Mouse (Mus musculus) lung, postnatal 25 days (tissue): ENCODE data around the gene Apoh.

Experiments used
- DNase-seq: peaks from one replicate; pipeline ENCODE4 v3.0.0; 2022; ENCODE audit warnings: low spot score

Gene Apoh

DNA sequence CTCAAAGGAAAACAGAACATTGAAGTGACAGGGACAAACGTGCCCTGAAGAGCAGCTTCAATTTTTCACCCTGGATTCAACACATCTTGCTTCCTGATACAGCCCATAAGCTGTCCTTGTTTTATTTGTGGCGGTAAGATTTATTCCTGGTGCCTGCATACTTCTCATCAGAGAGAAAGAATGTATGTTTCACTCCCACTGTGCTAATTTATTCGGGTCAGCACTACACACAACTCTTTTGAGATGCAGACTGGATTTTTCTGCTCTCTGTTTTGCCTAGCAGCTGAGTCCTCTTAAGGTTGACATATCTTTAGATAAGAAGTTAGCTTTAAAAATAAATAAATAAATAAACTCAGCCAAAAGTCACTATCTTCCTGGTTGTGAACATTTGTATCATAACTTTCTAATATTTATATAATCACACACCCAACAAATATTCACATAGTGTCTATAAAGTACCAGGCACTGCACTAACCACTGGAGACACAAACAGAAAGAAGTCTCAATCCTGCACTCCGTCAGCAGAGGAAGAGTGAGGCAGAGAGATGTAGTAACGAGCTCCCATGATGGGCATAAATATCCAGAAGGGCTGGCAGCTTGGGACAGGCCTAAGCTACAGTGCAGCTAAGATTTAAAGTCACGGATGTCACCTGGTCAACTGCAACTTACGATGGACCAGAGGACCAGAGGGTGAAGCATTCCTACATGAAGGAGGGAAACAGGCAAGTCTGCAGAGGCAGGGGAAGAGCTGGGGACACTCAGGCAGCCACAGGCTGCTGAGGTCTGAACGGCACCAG, 9.4 kb upstream of the Apoh start:
- DNase-seq: no peak

DNA sequence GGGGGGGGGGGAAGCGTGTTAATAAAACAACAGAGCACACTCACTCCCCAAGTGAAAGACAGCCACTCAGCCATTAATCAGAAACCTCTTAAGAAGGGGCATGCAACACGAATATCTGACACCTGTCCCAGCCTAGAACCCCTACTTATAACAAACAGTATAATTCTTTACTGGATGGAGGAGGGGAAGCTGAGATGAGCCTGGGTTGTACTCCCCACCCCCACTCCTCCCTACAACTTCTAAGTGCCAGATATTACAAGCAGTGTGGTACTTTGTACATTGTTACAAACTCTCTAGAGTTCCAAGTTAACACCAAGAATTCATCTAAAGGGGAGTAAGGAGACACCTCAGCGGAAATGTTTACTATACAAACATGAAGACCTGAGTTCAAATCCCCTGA, 8.5 kb upstream of the Apoh start:
- no peak for DNase-seq

DNA sequence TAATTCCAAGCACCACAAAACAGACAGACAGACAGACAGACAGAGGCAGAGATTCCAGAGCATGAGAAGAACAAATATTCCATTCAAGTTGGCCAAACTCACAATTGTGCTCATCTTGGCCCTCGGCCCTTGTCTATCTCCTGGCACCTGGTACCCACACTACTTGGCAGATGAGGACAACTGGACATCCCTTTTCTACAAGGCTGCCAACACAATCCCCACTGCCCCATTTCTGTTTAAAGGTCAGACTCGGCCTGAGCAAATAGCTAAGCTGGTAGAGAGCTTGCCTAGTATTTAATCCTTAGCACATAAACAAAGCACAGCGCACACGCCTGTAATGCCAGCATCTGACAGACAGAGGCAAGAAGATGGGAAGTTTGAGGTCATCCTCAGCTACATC, 7.6 kb upstream of the Apoh start:
- no peak for DNase-seq

DNA sequence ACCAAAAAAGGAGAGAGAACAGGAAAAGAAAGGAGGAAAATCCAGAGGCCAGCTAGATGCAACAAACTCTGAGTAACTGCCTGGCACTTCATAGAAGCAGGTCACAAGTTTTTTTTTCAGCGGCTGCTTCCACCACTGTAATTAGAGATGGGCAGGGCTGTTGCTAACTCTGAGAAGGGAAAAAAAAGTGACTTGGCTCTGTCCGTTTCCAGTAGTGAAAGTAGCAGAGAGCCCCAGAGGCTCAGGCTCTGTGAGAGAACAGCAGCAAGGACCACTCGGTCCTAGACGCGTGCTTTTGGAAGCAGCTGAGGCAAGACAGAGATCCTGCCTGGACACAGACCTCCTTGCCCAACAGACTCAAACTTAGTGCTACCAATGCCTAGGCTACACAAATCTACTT, 6.7 kb upstream of the Apoh start:
- no peak for DNase-seq

DNA sequence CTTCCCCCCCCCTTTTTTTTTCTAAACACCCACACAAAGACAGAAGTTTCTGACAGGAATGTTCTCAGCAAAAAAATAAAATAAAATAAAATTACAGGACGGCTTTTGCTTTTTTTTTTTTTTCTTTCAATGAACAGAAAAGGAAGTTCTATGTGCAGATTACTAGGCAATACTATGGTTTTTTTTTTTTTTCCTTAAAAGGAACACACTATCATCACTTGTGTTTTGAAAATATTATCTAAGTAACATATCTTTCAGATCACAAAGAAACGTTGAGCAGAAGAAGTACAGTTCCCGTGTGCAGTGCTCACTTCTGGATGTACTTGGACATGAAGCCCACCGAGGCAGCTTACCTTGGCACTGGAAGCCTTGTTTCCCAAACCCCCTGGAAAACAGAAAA, 2.9 kb upstream of the Apoh start:
- DNase-seq: no peak

DNA sequence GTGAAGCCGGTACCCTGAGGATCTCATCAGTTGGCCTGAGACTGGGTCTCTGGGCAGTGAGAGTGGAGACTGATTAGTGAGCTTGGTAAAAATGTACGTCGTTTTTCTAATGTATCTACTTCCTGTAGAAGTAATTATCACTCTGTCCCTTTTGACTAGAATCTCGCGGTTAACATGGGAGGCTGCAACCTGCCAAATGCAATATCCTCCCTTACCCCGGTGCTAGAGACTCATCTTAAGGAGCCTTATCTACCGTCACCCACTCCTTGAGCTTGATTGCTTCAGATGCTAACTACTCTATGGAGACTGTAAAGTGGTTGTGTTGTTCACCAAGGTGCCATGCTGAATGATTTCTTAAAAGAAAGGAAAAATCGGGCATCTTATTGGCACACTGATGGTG, 1.4 kb upstream of the Apoh start:
- no peak for DNase-seq

DNA sequence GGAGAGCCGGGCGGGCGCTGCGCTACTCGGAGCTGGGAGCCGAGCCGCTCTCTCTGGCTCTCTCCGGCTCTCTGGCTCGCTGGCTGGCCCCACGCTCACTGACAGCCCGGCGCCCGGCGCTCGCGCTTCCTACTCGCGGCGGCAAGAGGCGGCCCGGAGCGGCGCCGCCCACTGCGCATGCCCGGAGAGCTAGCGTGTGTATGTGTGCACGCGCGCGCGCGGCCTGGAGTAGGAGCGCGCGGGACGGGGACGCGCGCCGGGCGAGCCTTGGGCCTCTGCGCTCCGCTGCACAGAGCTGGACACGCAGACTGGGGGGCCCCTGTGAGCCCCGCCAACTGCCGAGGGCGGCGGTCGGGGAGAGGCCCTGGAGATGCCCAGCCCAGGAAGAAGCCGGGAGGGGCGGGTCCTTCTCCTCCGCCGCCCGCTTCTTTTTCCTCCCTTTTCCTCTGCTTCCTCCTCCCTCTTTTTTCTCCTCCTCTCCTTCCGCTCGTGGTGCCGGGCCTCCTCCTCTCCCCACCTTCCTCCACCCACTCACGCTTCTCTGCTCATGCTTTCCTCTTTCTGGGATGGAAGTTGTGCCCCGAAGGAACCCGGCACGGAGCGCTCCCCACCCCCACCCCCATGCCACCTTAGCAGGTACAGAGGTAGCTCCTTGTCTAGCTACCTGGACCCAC, 772 bp downstream of the Apoh start, which contains the start of gene Prkca:
Gene Prkca (minus strand): TSS at position 140 of the 674 bp plus-strand sequence.
- peak; percentile 91 for DNase-seq

DNA sequence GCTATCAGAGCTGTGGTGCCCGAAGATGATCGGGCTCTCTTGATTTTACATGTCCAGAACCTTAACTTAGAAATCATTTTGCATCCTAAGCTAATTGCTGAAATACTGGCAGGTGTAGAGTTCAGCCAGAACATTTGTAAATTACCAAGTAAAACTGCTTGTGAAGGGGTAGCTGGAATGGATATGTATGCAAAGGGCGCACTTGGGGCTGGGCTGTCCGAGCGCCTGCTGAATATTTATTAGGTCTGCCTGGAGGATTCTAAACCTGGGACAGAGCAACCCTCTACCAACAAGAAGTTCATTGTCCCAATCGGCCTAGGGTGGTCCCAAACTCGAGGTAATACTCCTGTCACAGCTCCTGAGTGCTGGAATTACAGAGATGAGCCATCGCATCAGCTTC, 1.6 kb downstream of the Apoh start:
- DNase-seq: no peak

DNA sequence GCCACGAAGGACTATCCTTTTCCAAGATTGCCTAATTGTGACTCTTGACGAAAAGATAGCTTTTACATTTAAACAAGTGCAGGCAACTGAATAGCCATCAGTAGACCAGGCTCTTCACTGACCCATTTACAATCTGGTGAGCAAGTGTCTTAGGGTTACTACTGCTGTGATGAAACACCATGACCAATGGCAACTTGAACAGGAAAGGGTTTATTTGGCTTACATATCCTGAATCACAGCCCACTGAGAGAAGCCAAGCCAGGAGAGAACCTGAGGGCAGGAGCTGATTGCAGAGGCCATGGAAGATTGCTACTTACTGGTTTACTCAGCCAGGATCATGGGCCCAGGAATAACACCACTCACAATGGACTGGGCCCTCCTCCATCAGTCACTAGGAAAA, 2.2 kb downstream of the Apoh start:
- DNase-seq: no peak

DNA sequence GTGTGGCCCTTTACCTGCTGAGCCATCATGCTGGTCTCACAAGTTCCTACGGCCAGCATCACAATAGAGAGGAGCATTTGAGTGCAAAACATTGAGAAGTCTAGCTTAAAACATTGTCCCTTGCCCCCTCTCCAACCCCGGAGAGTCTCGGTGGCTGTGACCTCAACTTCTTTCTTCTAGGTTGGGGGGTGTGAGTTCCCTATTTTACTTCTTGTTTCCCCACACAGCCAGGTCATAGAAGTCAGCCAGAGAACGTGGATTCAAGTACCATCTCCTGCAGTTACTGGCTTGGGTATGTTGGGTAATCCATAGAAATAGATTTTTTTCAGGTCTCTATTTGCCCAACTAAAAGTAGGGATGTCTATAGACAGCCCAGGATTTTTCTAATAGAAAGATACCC, 7.6 kb downstream of the Apoh start:
- no peak for DNase-seq

DNA sequence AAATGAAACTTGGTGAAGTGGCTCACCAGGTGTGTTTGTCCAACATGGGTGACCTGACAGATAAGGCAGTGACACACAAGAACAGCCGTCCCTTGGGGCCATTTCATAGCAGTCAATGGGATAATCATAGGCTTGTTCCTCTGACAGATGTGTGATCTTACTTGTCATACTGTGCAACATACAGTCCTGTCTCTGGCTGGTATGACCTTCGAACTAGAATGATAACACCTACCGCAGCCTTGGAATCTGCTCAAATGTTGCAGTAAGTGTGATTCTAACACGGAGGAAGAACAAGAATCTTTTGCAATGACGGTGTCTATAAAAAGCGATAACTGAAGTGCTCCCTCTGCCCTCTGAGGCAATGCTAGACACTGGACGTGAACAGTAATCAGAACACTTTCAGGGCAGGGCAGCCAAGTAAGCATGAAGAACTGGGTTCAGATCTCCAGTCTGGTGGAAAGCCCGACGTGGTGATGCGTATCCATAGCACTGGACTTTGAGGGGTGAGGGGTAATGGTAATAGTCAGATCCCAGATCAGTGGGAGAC, 9.8 kb downstream of the Apoh start:
- DNase-seq: no peak

DNA sequence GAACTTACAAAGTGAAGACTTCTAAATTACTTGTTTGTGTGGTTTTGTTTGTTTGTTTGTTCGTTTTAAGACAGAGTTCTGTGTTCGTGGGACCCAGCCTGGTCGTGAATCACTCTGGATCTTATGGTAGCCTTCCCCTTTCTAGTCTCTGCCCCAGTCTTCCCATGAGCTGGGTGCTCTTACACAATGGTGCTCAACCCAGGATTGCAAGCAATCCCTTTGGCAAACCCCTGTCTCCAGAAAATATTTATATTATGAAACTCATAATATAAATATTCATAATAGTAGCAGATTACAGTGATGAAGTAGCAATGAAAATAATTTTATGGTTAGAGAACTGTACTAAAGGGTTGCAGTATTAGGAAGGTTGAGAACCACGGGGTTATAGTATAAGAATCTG, 12.9 kb downstream of the Apoh start:
- DNase-seq: no peak

DNA sequence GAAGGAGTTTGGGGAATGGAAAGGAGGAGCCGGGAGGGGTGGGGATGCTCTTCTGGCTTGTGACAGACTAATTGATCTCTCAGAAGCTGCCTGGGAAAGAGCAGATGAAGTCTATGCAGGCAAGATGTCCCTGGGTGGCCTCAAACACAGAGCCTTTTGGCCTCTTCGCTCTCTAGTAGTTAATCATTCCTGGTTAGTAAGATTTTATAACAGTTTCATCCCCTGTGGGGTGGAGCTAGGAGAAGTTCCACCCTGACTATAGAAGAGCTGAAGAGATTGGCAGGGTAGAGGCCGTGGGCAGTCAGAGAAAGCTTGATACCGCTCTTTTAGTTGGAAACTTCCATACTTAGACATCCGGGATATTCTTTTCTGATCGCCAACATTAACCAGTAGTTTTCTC, 15.8 kb downstream of the Apoh start:
- no peak for DNase-seq

DNA sequence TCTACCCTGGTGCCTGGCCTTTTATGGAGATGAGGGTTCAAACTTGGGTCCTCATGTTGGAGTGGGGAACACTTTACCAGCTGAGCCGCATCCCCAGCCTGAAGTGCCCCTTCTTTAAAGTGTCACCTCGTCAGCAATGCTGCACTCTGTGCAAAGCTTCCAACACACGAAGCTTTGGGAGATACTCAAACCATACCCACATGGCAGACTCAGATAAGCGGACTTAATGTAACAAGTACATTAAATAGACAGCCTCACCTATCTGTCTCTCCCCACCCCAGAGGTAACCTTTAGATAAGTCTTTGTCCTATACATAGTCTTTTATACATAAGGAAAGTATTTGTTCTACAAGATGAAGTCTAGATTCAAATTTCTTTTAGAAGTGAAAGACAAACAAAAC, 17.8 kb downstream of the Apoh start:
- DNase-seq: no peak

DNA sequence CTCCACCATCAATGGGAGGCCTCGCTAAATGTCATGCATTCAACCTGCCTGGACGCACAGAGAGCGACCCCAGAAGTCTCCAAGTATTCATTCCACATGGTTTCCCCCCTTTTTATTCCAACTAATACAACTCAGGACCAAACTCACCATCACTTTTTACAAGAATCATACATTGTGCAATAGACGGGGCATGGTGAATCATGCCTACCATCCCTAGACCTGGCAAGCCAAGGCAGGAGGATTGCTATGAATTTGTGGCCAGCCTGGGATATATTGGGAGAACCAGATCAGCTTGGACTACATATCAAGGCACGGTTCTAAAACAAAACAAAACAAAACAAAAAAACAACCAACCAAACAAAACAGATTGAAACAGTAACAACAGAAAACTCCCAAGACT, 19.8 kb downstream of the Apoh start:
- DNase-seq: no peak

DNA sequence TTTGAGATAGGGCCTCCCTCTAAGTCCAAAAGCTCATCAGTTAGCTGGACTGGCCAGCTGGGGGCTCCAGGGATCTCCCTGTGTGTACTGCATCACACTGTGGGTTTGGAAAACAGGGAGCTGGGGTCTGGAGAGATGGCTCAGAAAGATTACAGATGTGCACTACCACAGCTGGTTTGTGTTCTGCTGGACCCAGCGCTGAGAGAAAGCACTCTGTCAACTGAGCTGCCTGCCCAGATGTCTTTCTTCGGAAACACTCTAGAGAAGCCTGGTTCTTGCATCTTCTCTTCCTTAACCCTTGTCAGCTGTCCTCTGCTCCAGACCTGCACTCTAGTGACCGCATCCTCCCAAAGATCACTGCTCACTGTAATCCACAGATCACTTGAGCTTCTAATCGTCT, 20.8 kb downstream of the Apoh start:
- DNase-seq: peak; percentile 61

DNA sequence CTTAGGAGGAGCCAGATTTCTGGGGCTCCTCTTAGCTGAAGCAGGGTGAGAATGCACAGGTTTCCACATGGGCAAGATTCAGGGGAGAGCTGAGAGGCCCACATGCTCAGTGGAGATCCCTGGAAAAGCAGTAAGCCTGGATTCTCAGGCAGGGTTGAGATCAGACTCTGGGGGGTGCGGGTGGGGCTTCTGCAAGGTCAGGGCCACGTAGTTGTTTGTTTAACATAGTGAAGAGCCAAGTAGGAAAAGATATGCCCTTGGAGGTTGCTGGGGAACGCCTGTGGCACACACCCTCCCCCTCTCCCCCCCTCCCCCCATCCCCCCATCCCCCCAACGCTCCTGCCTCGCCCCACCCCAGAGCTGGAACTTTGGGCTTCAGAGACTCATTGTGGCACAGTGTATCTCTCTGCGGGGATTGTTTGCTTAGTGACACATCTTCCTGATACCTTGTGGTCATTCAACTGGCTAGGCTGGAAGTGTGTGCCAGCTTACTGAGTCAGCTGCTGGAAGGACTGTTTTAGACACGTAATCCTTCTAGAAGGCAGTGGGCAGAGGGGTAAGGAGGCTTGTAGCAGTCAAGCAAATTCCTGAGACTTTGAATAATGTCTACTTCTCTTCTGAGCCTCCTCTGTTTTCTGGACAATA, 21.9 kb downstream of the Apoh start:
- no peak for DNase-seq

DNA sequence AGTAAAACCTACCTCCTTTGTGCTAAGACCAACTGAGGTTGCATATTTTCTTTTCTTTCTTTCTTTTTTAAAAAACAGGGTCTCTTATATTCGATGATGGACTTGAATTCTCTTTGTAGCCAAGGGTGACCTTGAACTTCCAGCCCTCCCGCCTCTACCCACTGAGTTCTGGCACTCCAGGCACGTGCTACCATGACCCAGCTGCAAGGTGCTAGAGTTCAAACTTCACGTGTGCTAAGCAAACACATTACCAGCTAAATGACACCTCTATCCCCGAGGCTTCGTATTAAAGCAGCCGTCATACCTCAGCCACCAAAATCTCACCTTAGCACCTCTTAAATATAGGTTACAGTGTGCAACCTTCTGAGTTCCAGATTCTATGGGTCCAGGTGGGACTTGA, 22.4 kb downstream of the Apoh start:
- DNase-seq: no peak

DNA sequence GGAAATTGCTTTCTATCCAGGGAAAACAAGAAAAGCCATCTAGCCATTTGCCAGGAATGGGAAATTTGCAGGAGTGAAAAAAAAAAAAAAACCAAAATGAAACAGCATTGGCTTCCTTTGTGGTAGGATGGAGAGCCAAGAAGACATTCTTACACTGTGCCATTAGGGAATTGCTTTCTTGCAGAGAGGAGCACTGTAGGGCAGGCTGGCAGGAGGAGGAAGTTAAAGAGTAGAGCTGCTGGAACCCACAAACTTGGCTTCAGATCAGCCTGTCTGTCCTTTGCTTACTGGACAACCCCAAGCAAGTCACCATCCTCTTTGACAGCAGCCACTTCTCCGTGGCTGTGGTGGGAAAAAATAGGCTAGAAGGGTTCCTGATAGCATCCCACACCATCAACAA, 23.9 kb downstream of the Apoh start:
- DNase-seq: no peak

DNA sequence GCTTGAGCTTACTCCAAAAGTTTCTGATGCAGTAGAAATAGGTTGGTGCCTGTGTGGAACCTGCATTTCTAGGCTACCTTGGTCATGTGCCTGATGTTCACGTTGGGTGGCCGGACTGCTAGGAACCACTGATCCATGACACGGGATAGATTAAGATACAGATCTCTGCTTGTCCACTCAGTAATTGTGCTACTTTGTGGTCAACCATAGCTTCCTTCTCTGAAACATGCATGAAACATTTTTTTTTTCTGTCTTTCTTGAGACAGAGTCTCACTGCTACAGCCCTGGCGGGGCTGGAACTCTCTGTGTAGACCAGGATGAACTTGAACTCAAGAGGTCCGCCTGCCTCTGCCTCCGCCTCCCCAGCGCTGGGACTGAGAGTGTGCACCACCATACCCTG, 33.7 kb downstream of the Apoh start:
- no peak for DNase-seq

DNA sequence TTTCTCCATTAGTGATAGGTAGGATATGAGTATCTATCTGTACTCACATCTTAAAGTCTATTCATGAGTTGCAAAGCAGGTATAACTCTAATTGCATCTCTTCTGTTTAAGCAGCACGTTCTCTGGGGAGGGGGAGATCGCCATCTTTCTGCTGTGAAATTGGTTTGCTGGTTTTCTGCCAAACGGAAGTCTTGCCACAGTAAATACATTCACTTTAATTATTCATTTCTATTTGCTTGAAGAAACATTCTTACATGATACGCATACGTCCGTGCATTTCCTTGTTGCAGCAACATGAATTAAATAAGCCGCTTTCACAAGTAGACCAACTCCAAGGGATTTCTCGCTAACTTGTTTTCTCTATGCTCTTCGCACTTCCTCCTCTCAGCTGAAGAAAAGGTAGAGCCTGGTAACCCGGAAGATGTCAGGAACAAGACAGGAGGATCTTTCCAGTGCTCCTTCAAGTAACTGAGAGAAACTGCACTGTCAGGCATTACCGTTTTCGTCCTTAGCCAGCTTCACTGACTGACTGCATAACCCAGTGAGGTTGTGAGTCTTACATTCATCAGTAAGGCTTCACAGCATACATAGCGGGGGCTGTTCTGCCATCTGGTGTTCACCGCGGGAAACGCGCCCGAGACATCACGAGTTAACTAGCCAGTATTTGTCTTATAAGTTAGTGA, 34.7 kb downstream of the Apoh start:
- DNase-seq: peak; percentile 71

DNA sequence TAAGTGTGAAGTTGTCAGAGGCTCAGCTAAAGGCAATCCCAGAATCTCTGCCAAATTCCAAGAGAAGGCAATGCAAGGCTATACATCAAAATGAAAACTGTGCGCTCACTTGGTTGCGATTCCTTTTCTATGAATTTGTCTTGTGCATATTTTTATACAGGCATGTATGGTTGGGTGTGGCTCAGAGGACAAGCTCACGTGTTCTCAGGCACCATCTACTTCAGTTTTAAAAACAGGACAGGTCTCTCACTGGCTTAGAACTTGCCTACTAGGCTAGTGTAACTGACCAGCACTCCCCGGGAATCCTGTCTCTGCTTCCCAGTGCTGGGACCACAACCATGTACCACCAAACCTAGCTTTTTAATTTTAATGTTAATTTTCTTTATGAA, 35.2 kb downstream of the Apoh start:
- no peak for DNase-seq

DNA sequence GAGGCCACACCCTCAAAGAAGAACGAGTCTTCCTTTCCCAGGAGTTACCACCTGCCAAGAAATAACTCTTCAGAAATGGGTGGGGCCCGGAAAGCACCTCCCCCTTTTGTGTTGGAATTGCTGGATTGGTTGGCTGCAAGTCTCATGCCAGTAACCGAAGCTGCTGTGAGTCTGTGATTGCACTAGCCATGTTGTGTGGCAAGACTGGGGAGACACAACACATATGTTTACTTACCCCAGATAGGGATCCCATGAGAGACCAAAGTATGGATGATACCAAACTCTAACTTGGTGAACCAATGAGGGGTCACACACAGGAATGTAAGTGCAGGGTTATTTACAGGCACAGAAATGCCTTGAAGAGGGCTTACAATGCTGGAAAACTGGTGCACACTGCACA, 39.5 kb downstream of the Apoh start:
- no peak for DNase-seq
